Mouse (Mus musculus): ENCODE results near the gene Unc13a.

Unc13a gene

GRCm38 (mm10) chr8:71586891-71587290, 84.7 kb downstream of the Unc13a start:
- no peak for DNase-seq (ENCODE audit: low spot score)

- no peak for DNase-seq (ENCODE audit: low spot score)
These were observed 91.4 kb downstream of the Unc13a start for GRCm38 (mm10) chr8:71580201-71580600.

GRCm38 (mm10) chr8:71579476-71579875, 92.1 kb downstream of the Unc13a start:
- DNase-seq (ENCODE audit: low spot score): no peak

GRCm38 (mm10) chr8:71579009-71579408, 92.5 kb downstream of the Unc13a start:
- no peak for DNase-seq (ENCODE audit: low spot score)

GRCm38 (mm10) chr8:71577856-71578387, 93.6 kb downstream of the Unc13a start:
- DNase-seq (ENCODE audit: low spot score): no peak

GRCm38 (mm10) chr8:71575020-71575419, 96.5 kb downstream of the Unc13a start:
- no peak for DNase-seq (ENCODE audit: low spot score)

- no peak for DNase-seq (ENCODE audit: low spot score)
These were observed 97.1 kb downstream of the Unc13a start for GRCm38 (mm10) chr8:71574426-71574825.

All from urinary bladder, postnatal 10 days (tissue).